Mouse (Mus musculus): ENCODE results near the gene Gnpat. TPM values are rescaled to one million over a fixed set of nuclear protein-coding genes. Genes with fewer than 3 reads are reported as not detected.

Gnpat gene
- 44.3 and 54.3 TPM in 2 replicates for total RNA-seq (2015)
- 43.9 and 50.3 TPM in 2 replicates for total RNA-seq (2017)

GRCm38 (mm10) chr8:124862321-124863162 is at the start of gene Gnpat, which contains the start of gene 2810004N23Rik:
Gnpat (plus strand) TSS chr8:124863033.
2810004N23Rik (minus strand) TSS chr8:124863120.
- ATAC-seq (ENCODE audit: poor library complexity, severe bottlenecking): peak; percentile 78

GRCm38 (mm10) chr8:124813326-124813725 is 49.5 kb upstream of the Gnpat start:
- no peak for ATAC-seq (ENCODE audit: poor library complexity, severe bottlenecking)

- no peak for ATAC-seq (ENCODE audit: poor library complexity, severe bottlenecking)
Observed at GRCm38 (mm10) chr8:124815870-124816269, 47.0 kb upstream of the Gnpat start.

GRCm38 (mm10) chr8:124816866-124817265 is 46.0 kb upstream of the Gnpat start:
- no peak for ATAC-seq (ENCODE audit: poor library complexity, severe bottlenecking)

- ATAC-seq (ENCODE audit: poor library complexity, severe bottlenecking): no peak
Observed at GRCm38 (mm10) chr8:124817361-124817760, 45.5 kb upstream of the Gnpat start.

GRCm38 (mm10) chr8:124819612-124820115 is 43.2 kb upstream of the Gnpat start:
- no peak for ATAC-seq (ENCODE audit: poor library complexity, severe bottlenecking)

- ATAC-seq (ENCODE audit: poor library complexity, severe bottlenecking): no peak
Observed at GRCm38 (mm10) chr8:124820125-124820524, 42.7 kb upstream of the Gnpat start.

GRCm38 (mm10) chr8:124823497-124823896 is 39.3 kb upstream of the Gnpat start:
- ATAC-seq (ENCODE audit: poor library complexity, severe bottlenecking): no peak

GRCm38 (mm10) chr8:124826658-124827057 is 36.2 kb upstream of the Gnpat start:
- ATAC-seq (ENCODE audit: poor library complexity, severe bottlenecking): 0 out of 2 replicates have a peak, but pooled peaks have one; percentile 6

GRCm38 (mm10) chr8:124827387-124827786 is 35.4 kb upstream of the Gnpat start:
- peak; percentile 60 for ATAC-seq (ENCODE audit: poor library complexity, severe bottlenecking)

GRCm38 (mm10) chr8:124828561-124829240 is 34.1 kb upstream of the Gnpat start:
- no peak for ATAC-seq (ENCODE audit: poor library complexity, severe bottlenecking)

- ATAC-seq (ENCODE audit: poor library complexity, severe bottlenecking): peak; percentile 77
Observed at GRCm38 (mm10) chr8:124830050-124830449, 32.8 kb upstream of the Gnpat start.

- ATAC-seq (ENCODE audit: poor library complexity, severe bottlenecking): no peak
Observed at GRCm38 (mm10) chr8:124831531-124831930, 31.3 kb upstream of the Gnpat start.

- ATAC-seq (ENCODE audit: poor library complexity, severe bottlenecking): no peak
Observed at GRCm38 (mm10) chr8:124831941-124832340, 30.9 kb upstream of the Gnpat start.

GRCm38 (mm10) chr8:124833430-124834205 is 29.2 kb upstream of the Gnpat start:
- no peak for ATAC-seq (ENCODE audit: poor library complexity, severe bottlenecking)

GRCm38 (mm10) chr8:124835848-124836247 is 27.0 kb upstream of the Gnpat start:
- no peak for ATAC-seq (ENCODE audit: poor library complexity, severe bottlenecking)

GRCm38 (mm10) chr8:124836273-124836672 is 26.6 kb upstream of the Gnpat start:
- ATAC-seq (ENCODE audit: poor library complexity, severe bottlenecking): no peak

GRCm38 (mm10) chr8:124836907-124837306 is 25.9 kb upstream of the Gnpat start:
- no peak for ATAC-seq (ENCODE audit: poor library complexity, severe bottlenecking)

GRCm38 (mm10) chr8:124837956-124838355 is 24.9 kb upstream of the Gnpat start:
- peak; percentile 60 for ATAC-seq (ENCODE audit: poor library complexity, severe bottlenecking)

GRCm38 (mm10) chr8:124839371-124839770 is 23.5 kb upstream of the Gnpat start:
- no peak for ATAC-seq (ENCODE audit: poor library complexity, severe bottlenecking)

GRCm38 (mm10) chr8:124840900-124841299 is 21.9 kb upstream of the Gnpat start:
- no peak for ATAC-seq (ENCODE audit: poor library complexity, severe bottlenecking)

Measured in megakaryocyte, adult 5-6 weeks (primary cell).